Mouse (Mus musculus) limb, embryonic 10.5 days (tissue): ENCODE measurements at regions not wholly inside any gene's neighbourhood (a gene's known extent, or its start where the extent isn't known, plus 50 kb on each side); places are given as distances from the start of the nearest gene placed in this dataset.
A peak's percentile ranks its signal among the peaks of the same experiment; 100 is the strongest.

Experiments
- DNase-seq: peaks from one replicate; pipeline ENCODE4 v3.0.0-alpha.2; 2017; ENCODE audit warnings: low spot score
- H3K27ac ChIP-seq: fragments of 300-500 bp; sonication (generic); 2 replicates; pipeline ENCODE4 v1.5.1; 2016; ENCODE audit warnings: mild to moderate bottlenecking
- H3K27me3 ChIP-seq: fragments of 300-500 bp; sonication (generic); 2 replicates; pipeline ENCODE4 v1.6.1; 2016; ENCODE audit warnings: low read depth, mild to moderate bottlenecking; ENCODE audit not compliant: poor library complexity, severe bottlenecking
- H3K36me3 ChIP-seq: fragments of 300-500 bp; sonication (generic); 2 replicates; pipeline ENCODE4 v1.6.1; 2016; ENCODE audit warnings: mild to moderate bottlenecking, moderate library complexity
- H3K4me1 ChIP-seq: fragments of 300-500 bp; sonication (generic); 2 replicates; pipeline ENCODE4 v1.6.1; 2016
- H3K4me3 ChIP-seq: fragments of 300-500 bp; sonication (generic); 2 replicates; pipeline ENCODE4 v1.5.1; 2016; ENCODE audit warnings: mild to moderate bottlenecking, moderate library complexity
- H3K9me3 ChIP-seq: fragments of 300-500 bp; sonication (generic); replicated peaks from 2 replicates; pipeline ENCODE4 v1.6.1; 2016; ENCODE audit warnings: mild to moderate bottlenecking
- WGBS: fragments of 180-500 bp; shearing (Covaris S2); methylation state at CpG from one replicate; pipeline ENCODE4 v1.1.7; 2016; 5-methylcytosine and 5-hydroxymethylcytosine counted together

DNA sequence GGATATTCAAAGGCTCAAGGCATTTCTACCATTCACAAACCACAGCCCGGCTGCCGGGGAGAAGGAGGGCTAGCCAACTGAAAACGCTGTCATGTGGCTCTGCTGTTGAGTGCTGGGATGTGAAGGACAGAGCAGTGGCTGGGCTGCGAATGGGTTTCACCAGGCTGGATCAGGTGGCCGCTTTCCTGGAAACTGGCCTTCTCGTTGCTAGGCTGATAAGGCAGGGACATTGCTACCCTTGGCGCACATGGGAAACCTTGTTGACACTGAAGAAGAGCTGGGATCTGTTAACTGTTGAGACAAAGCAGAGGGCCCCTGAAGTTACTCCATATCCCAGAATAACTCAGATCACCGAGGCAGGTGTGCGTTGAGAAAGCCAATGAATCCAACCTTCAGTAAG lies 216.1 kb upstream of the Rreb1 start:
- no peak for DNase-seq
- WGBS, result 40% methylated on average over 9 of the region's 9 CpGs
- peaks cover 46% of the 10 kb centered on the region for H3K4me1 ChIP-seq
- no peaks in the 10 kb centered on the region for H3K36me3 ChIP-seq
- H3K27me3 ChIP-seq, result no peaks in the 10 kb centered on the region
- H3K4me3 ChIP-seq, result no peak overlapping the region
- H3K9me3 ChIP-seq, result no peaks in the 10 kb centered on the region
- peak overlapping the region; percentile 59 for H3K27ac ChIP-seq

DNA sequence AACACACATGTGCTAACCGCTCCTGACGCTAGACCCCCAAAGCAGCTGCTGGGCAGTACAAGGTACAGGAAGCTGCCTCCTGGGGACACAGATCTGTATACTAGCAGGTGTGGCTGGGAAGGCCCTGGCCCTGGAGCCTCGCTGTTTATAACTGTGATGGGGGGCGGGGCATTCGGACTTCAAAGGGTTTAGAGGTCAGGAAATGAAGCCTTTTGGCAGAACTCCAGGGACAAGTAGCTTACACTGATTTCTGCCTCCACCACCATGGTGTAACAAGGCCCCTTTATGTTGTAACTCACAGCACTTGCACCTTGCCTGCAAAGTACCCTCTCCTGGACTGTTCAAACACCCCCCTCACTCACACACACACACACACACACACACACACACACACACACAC lies 215.5 kb upstream of the Rreb1 start:
- WGBS, result 8% methylated on average over 5 of the region's 5 CpGs
- Histone ChIP-seq H3K27ac (peak overlapping the region; percentile 59), H3K4me3 (no peak overlapping the region), H3K36me3 (no peaks in the 10 kb centered on the region), H3K9me3 (no peaks in the 10 kb centered on the region), H3K27me3 (no peaks in the 10 kb centered on the region), H3K4me1 (peaks cover 46% of the 10 kb centered on the region)
- peak; percentile 72 for DNase-seq

DNA sequence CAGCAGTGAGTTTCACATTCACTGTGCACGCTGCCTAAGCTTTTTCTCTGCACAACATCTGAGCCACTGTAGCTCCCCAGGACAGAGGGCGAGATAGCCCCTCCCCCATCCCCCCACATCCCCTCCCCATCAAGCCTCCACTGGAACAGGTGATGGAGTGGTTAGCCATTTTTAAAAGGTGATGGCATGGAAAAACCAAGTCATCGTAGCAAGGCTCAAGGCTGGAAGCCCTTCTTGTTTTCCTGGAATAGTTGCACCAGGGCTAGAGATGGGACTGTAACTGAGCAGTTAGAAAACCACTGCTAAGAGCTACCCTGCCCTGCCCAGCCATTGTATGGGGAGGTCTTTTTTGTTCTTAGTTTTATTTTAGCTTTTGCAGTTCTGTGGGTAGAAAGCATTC lies 209.1 kb upstream of the Rreb1 start:
- H3K9me3 ChIP-seq, result no peaks in the 10 kb centered on the region
- 68% methylated on average over 3 of the region's 3 CpGs for WGBS
- no peak for DNase-seq

DNA sequence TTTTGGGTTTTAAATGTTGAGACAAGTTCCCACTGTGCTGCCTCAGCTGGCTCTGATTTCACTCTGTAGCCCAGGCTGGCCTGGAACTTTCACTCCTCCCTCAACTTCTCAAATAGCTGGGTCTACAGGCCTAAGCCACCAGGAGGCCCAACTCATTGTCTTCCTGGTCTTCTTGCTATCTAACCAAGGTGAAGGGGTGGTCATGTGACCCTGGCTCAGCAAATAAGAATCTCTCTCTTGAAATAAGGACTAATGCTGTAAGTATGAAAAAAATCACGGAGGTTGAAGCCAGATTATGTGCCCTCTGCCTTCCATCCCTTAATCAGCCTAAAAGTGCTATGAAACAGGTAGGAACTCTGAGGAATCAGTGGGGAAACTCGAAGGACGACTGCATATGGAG lies 208.7 kb upstream of the Rreb1 start:
- 84% methylated on average over 3 of the region's 3 CpGs for WGBS
- no peak overlapping the region for H3K27ac ChIP-seq
- H3K9me3 ChIP-seq, result no peaks in the 10 kb centered on the region
- DNase-seq, result no peak
- no peaks in the 10 kb centered on the region; the same call in 1 of the 2 replicates for H3K4me1 ChIP-seq
- H3K27me3 ChIP-seq, result no peaks in the 10 kb centered on the region
- no peak overlapping the region for H3K4me3 ChIP-seq
- no peaks in the 10 kb centered on the region for H3K36me3 ChIP-seq

More for the DNA sequence above, 209.1 kb upstream of the Rreb1 start:
- Histone ChIP-seq H3K4me3 (no peak overlapping the region), H3K27me3 (no peaks in the 10 kb centered on the region), H3K36me3 (no peaks in the 10 kb centered on the region), H3K27ac (no peak overlapping the region), H3K4me1 (no peaks in the 10 kb centered on the region; the same call in 1 of the 2 replicates)

DNA sequence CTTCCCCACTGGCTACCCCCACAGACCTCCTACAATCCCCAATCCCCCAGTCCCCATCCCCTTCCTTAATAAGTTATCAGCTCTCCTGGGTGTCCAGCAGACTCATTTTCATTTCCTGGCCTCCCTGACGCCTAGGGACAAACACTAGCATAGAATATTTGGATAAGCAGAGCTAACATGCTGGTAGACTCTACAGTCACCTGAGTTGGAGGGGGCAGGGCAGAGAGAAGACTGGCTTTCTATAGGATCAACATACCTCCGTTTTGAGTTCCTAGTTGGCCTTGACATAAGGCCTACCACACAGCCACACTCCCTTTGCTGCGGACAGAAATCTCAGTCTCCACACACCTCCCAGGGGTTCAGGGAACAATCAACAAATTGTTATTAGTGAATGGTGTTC lies 205.2 kb upstream of the Rreb1 start:
- WGBS, result 75% methylated on average over 3 of the region's 3 CpGs
- no peak overlapping the region for H3K27ac ChIP-seq
- no peaks in the 10 kb centered on the region; the same call in 1 of the 2 replicates for H3K4me1 ChIP-seq

DNA sequence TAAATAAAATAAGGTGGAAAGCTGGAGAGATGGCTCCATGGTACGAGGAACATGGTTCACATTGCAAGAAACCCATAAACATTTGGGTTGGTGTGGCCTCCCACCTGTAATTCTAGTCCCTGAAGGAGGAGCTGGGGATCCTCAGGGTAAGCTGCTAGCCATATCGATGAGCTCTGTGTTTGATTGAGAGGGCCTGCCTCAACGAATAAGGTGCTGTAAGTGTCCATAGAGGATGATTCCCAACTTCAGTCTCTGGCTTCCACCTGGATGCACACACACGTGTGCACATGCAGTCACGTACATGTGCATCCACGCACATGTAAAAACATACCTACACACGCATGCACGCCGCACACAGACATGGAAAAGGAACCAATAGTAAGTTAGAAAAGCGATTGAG lies 199.0 kb upstream of the Rreb1 start:
- Histone ChIP-seq H3K36me3 (no peaks in the 10 kb centered on the region), H3K4me1 (peaks cover 9% of the 10 kb centered on the region), H3K9me3 (no peaks in the 10 kb centered on the region), H3K27me3 (no peaks in the 10 kb centered on the region), H3K4me3 (no peak overlapping the region), H3K27ac (no peak overlapping the region; the same call in 1 of the 2 replicates)
- DNase-seq, result no peak
- WGBS, result 88% methylated on average over 10 of the region's 10 CpGs

More for the DNA sequence above, 205.2 kb upstream of the Rreb1 start:
- Histone ChIP-seq H3K4me3 (no peak overlapping the region), H3K9me3 (no peaks in the 10 kb centered on the region), H3K27me3 (no peaks in the 10 kb centered on the region), H3K36me3 (no peaks in the 10 kb centered on the region)
- DNase-seq, result no peak

DNA sequence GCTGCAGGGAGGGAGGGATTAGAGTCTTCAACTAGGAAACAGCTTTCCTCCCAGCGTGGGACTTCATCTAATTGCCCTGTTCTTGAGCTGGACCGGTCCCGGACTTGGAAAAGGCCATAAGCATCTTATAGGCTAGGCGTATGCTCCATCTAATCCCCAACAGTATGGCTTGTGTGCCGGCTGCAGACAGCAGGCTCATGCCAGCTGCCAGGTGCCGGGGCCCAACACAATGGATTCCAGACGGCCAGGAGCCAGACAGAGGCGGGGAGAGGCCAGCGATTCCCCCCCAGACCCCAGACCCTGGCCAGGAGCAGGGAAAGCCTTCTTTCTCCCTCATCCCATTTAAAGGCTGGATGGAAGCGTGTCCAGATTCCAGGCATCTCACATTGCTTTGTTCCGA lies 198.4 kb upstream of the Rreb1 start:
- no peaks in the 10 kb centered on the region for H3K36me3 ChIP-seq
- H3K4me1 ChIP-seq, result peaks cover 9% of the 10 kb centered on the region
- no peaks in the 10 kb centered on the region for H3K9me3 ChIP-seq
- H3K4me3 ChIP-seq, result no peak overlapping the region
- WGBS, result 48% methylated on average over 11 of the region's 11 CpGs
- peak overlapping the region; percentile 83 for H3K27ac ChIP-seq
- no peaks in the 10 kb centered on the region for H3K27me3 ChIP-seq
- DNase-seq, result peak; percentile 59

DNA sequence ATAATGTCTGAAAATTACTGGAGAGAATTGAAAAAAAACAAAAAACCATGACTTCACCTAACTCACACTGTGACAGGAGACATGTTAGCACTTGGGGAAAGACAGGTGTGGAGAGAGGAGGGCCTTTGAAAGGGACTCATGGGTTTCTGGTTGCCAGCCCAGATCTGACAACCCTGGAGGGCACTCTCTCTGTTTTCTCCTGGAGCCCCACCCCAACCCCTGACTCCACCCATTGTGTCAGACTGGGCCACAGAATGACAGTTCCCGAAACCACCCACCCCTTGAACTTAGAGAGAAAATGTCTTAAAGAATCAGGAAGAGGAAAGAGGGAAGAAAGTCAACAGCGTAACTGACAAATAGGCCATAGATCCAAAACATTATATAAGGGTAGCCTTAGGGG lies 197.4 kb upstream of the Rreb1 start:
- no peak overlapping the region for H3K27ac ChIP-seq

DNA sequence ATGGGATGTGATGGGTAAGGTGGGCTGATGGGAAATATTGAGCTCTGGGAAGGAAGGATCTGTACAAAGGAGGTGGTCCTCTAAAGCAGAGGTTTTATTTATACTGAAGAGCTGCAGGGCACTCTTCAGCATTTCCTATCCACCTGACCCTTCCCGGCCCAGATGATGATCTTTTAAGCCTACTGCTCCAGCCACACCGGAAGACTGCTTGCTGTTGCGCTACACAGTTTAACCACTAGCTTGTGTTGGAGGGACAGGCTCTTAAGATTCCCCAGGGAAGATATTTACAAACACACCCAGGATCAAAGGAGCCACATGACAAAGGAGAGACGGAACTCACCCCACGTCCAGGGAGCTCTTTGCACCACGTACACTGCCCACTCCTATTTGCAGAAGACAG lies 196.8 kb upstream of the Rreb1 start:
- Histone ChIP-seq H3K27me3 (no peaks in the 10 kb centered on the region), H3K9me3 (no peaks in the 10 kb centered on the region), H3K4me3 (no peak overlapping the region), H3K4me1 (peaks cover 9% of the 10 kb centered on the region), H3K36me3 (no peaks in the 10 kb centered on the region), H3K27ac (no peak overlapping the region)
- DNase-seq, result no peak
- 58% methylated on average over 6 of the region's 6 CpGs for WGBS

More for the DNA sequence above, 197.4 kb upstream of the Rreb1 start:
- no peaks in the 10 kb centered on the region for H3K36me3 ChIP-seq
- H3K4me1 ChIP-seq, result peaks cover 9% of the 10 kb centered on the region
- no peak for DNase-seq
- WGBS, result 82% methylated on average over 2 of the region's 2 CpGs
- H3K9me3 ChIP-seq, result no peaks in the 10 kb centered on the region
- H3K4me3 ChIP-seq, result no peak overlapping the region
- H3K27me3 ChIP-seq, result no peaks in the 10 kb centered on the region

DNA sequence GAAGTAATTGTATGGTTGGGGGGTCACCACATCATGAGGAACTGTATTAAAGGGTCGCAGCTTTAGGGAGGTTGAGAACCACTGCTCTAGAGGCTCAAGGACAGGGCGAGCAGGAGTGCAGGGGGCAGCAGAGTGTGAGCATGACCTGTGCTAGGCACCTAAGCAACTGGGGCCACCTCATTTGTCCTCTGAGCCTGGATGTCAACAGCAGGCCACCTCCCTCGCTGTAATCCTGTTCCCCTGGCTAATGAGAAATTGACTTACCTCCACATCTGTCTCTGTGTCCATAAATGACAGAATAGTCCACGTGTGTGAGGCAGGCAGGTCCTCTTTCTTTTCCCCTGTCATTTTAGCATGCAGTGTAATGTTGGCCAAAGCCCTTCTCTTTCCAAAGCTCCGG lies 192.7 kb upstream of the Rreb1 start:
- H3K27me3 ChIP-seq, result no peaks in the 10 kb centered on the region
- H3K9me3 ChIP-seq, result no peaks in the 10 kb centered on the region
- no peaks in the 10 kb centered on the region for H3K4me1 ChIP-seq
- H3K36me3 ChIP-seq, result no peaks in the 10 kb centered on the region
- no peak overlapping the region for H3K27ac ChIP-seq
- no peak overlapping the region for H3K4me3 ChIP-seq
- WGBS, result 85% methylated on average over 5 of the region's 5 CpGs
- DNase-seq, result no peak

DNA sequence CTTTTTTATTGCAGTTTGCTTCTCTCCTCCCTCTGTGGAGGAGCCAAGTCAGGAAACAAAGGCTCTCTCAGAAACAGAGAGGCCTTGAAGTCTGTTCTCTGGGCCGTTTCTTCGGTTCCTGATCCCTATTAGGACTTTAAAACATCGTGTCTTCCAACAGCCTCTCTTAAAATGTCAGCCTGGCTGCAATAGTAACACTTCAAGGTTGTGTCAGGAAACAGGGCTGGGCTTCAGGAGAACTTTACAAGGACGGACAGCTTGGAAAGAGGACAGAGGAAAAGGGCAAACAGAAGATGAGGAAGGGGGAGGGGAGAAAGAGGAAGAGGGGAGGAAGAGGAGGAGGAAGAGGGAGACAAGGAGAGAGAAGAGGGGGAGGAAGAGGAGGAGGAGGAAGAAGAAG lies 191.7 kb upstream of the Rreb1 start:
- WGBS, result 55% methylated on average over 4 of the region's 4 CpGs
- no peak overlapping the region for H3K27ac ChIP-seq
- DNase-seq, result no peak

DNA sequence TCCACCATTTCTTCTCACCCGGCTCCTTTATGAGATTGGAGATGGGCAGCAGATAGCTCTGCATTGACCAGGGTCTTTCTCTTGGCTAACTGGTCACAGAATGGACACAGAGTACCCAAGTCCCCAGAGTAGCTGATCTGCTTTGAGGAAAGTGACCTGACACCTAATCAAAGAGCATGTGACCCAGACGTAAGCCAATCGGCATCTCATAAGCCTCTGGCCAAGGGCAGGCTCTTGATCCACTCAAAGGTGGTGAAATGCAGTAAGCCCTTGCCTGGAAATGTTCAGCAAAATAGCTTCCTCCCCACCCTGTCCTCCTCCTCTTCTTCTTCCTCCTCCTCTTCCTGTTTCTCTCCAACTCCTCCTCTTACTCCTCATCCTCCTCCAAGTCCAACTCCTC lies 190.3 kb upstream of the Rreb1 start:
- Histone ChIP-seq H3K9me3 (no peaks in the 10 kb centered on the region), H3K27ac (no peak overlapping the region), H3K27me3 (no peaks in the 10 kb centered on the region), H3K4me1 (no peaks in the 10 kb centered on the region), H3K4me3 (no peak overlapping the region), H3K36me3 (no peaks in the 10 kb centered on the region)
- DNase-seq, result no peak
- WGBS, result 96% methylated on average over 3 of the region's 3 CpGs

More for the DNA sequence above, 191.7 kb upstream of the Rreb1 start:
- Histone ChIP-seq H3K27me3 (no peaks in the 10 kb centered on the region), H3K36me3 (no peaks in the 10 kb centered on the region), H3K9me3 (no peaks in the 10 kb centered on the region), H3K4me1 (no peaks in the 10 kb centered on the region), H3K4me3 (no peak overlapping the region)

DNA sequence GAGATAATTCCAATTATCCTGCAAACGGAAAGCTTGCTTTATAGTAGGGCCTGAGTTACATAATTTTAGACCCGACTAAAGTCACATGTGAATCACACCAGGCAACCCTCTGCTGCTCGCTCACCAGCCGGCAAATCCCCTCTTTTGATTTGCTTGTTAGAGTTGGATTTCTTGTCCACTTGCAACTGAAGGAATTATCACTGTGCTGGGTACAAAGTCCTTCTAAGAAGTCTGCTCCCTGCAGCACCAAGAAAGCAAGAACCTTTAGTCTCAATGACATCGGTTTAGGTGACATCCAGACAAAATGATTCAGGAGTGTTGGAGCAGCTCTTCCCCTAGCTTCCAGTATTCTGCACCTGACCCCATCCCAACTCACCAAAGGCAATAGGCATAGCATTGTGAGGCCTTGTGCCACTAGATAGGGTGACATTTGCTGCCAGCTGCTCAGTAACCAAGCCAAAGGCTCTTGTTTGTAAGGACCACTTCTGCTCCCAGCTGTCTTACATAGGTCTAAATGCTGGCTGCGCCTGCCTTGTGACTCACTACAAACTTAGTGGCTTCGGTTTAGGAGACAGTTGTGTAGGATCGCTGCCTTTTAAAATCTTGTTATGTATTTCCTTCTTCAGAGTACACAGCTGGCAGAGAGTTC lies 189.5 kb upstream of the Rreb1 start:
- no peak for DNase-seq
- 90% methylated on average over 8 of the region's 8 CpGs for WGBS
- H3K9me3 ChIP-seq, result no peaks in the 10 kb centered on the region
- no peak overlapping the region for H3K27ac ChIP-seq
- H3K4me3 ChIP-seq, result no peak overlapping the region
- no peaks in the 10 kb centered on the region for H3K36me3 ChIP-seq
- no peaks in the 10 kb centered on the region for H3K4me1 ChIP-seq
- no peaks in the 10 kb centered on the region for H3K27me3 ChIP-seq

DNA sequence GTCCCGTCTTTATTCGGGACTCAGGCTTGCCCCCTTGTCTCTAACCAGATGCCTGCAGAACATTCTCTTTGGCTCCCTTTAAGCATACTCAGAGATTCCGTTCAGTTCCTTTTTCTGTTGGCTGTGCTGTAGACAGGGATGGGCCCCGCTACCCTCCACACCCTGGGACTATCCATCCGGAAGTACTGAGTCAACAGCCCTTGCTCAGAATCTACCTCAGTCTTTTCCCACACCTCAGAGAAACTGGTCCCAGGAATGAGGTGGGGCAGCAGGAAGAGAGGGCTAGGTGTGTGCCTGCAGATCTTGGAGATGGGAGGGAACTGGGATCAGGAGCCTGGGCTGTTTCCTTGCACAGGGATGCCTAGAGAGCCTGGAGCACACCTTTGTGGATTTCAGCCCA lies 186.1 kb upstream of the Rreb1 start:
- H3K9me3 ChIP-seq, result no peaks in the 10 kb centered on the region
- 77% methylated on average over 5 of the region's 5 CpGs for WGBS
- H3K4me3 ChIP-seq, result no peak overlapping the region
- no peak overlapping the region for H3K27ac ChIP-seq
- H3K36me3 ChIP-seq, result no peaks in the 10 kb centered on the region
- H3K4me1 ChIP-seq, result no peaks in the 10 kb centered on the region
- no peaks in the 10 kb centered on the region for H3K27me3 ChIP-seq
- no peak for DNase-seq
